Mouse (Mus musculus): ENCODE measurements around the gene Gimap8.

The Gimap8 gene

DNA sequence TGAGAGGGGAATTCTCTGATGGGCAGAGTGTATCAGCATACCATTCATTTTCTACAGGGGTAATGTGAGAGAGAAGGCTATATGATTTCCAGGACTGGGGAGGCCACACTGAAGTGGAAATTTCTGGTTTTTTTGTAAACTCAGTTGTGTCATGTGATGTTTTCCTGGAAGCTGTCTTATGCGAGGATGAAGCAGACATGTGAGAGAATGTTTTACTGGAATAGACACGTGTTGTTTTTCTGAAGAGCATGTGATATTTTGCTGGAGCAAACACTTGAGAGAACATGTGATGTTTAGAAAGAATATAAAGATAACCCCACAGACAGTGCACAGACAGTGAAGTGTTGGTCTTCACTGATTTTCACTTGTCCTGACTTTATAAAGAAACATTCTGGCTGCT lies 8.5 kb upstream of the Gimap8 start:
- DNase-seq = peak; percentile 72

DNA sequence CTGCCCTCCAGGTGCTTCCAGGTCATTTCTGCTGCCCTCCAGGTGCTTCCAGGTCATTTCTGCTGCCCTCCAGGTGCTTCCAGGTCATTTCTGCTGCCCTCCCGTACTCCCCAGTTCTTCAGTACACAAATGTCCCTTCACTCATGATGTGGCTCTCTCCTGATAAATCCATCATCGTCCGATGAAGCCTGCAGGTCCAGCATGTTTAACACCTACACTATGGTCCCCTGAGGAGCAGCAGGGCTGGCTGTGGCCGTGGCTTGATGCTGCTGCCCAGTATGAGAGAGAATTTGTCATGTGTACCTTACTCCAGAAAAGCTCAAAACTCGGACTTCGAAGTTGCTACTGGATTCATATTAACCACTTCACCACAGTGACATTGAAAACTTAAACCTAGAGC lies 5.6 kb upstream of the Gimap8 start:
- no peak for DNase-seq

DNA sequence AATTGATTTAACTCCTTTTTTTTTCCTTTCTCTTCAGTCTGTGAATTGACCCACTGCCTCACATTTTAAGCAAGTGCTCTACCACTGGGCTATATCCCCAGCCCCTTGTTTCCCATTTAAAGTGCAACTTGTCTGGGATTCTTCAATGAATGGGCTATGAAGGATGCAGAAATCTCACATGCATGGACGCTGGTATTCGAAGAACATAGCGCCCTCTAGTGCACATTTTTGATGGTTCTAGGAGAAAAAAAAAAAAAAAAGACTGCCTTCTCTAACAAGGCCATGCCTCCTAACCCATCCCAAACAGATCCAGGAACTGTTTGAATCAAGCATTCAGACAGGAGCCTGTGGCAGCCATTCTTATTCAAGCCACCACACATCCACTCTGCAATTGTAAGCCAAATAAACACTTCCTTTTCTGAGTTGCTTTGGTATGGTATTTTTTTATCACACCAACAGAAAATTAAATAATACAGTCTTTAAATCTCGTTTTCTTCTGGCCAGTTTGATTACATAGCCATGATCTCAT lies 4.2 kb upstream of the Gimap8 start:
- DNase-seq = peak; percentile 73

DNA sequence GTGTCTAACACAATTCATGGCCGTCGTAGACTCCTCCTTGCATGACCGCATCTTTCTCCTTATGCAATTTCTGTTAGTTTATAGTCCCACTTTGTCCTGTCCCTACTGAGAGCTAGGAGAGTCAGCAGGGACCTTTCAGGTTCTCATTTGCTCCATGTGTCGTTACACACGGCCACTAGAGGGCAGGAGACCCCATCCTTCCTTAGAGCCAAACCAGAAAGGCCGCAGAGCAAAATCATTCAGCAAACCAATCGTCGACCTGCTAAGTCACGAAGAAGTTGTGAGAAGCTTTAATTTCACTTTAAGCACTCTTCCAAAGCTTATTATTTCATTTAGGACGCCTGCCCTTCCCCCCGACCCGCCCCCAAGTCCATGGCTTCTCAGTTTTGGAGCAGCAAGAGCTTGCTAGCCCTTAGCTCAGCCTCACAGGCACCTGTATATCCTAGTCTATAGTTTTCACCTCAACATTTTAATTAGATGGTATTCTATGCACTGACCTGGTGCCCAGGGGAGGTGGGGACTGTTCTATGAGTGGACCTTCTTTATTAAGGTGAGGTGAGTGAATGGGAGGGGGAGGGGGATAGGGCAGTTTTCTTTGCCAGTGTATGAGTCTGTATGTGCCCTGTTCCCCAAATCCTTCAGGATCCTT lies 1.2 kb upstream of the Gimap8 start:
- peak; percentile 85 for DNase-seq

DNA sequence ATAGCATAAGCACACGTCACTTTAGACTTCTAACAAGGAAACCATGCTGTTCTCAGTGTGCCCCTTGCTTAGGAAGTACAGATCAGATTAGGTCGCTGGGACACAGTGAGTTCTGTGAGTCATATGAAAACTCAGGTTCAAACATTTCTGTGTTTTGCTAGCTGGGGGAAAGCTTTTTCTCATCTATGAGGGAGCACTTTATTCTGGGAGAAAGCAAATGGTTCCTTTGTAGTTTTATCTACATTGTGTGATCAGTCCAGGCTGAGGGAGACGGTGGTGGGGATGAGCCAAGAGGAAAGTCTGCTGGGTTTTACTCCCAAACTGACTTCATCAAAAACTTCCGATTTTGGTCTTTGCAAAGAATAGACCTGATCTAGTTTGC lies 734 bp upstream of the Gimap8 start:
- DNase-seq = no peak

DNA sequence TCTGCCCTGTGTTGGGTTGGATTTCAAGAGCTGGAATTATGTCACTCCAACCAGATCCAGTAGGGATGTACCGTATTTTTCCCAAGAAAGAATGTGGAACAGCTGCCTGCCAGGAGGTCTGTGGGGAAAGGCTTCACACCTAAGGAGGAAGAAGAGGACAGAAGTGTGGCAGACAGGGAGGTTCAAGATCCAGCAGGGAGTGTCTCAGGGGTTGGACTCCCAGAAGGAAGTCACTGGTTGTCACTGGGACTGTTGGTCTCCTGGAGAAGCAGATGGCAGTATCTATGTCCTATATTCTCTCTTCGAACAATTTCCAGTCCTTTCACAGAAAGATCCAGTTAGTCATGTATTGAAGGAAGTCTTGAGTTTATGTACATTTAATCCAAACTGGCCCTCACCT lies 577 bp downstream of the Gimap8 start:
- DNase-seq = no peak

DNA sequence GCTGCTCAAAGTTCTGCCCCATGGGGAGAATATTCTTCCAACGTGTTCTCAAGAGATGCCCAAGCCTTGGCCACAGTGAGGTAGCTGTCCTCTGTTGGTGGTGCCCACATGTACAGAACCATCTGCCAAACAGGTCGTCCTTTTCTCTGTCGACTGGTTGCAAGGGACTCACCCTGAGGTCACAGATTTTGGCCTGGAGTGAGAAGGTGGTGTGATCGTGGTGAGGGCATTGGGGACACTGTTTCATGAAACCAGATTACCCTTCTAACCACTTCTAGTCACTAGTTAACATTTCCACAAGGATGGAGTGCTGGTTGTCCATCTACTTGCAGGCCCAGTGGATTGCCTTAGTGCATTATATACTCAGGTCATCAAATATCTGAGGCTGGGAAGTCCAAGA lies 1.7 kb downstream of the Gimap8 start:
- DNase-seq = peak; percentile 75

DNA sequence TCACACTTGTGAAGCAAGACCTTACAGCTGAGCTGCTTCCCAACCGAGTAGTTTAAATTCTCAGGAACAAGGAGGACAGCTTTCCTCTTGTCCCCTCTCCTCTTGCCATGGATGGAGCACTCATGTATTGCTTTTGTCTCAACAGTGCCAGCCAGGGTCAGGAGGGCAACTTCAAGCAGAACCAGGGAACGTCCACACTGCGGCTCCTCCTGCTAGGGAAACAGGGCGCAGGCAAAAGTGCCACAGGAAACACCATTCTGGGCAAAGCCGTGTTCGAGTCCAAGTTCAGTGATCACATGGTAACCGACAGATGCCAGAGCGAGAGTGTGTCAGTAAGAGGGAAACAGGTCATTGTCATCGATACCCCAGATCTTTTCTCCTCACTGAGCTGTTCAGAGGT lies 3.0 kb downstream of the Gimap8 start:
- no peak for DNase-seq

DNA sequence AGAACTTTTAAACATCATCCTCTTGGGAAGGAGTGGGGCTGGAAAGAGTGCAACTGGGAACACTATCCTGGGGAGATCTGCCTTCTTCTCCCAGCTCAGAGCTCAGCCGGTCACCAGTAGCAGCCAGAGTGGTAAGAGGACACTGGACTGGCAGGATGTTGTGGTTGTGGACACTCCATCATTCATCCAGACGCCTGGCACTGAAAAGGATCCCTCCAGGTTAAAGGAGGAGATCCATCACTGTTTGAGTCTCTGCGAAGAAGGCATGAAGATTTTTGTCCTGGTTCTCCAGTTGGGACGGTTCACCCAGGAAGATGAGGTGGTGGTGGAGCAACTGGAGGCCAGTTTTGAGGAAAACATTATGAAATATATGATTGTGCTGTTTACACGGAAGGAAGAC lies 11.7 kb downstream of the Gimap8 start:
- no peak for DNase-seq

DNA sequence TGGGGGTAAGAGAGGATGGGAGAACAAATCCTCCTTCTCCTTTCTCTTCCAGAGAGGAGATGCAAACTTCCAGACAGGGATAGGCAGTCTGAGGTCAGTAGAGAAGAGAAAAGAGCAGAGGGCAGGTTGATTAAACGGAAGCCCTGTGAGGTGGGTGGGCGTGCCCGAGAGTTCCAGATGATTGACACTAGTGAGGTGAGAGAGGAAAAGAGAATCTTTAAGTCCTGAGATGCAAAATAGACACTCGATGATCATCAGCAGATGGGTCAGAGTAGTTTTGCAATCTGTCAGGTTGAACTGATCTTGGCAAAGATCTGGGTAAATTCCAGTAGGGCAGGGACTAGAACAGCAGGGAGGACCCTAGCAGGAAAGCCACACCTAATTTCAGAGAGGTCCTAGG lies 17.7 kb downstream of the Gimap8 start:
- DNase-seq = no peak

DNA sequence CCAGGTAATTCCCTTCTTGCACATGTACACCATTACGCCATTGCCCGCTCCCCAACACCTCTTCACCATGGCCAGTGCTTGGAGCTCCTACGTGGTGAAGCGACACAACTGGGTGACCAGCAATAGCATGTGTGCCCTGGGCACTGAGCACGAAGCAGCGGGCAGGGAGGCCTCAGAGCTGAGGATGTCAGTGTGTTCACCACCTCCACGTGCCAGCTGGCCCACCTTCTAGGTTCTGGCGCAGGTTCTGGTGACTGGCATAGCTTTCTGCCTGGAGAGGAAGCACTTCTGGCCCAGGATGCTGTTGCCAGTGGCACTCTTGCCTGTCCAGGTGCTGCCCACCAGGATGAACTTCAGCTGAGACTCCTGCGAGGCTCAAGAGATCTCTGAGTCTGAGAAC lies 18.4 kb downstream of the Gimap8 start:
- no peak for DNase-seq

DNA sequence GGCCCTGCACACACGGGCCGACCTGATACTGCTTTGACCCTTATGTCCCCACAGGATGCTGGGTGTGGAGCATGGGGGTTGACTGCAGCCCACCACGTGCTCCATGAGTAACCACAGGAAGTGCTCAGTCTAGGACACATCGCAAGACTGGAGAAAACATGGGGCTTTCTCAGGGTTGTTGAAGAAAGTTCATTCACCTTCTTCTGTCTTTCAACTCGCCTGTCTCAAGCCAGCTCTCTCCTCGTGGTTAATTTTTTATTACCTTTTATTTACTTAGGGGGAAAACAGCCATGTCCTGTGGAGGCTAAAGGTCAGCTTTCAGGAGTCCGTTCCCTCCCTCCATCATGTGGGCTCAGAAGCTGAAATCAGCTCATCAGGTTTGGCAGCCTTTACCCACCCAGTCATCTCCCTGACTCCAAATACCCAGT lies 19.1 kb downstream of the Gimap8 start:
- DNase-seq = peak; percentile 85

DNA sequence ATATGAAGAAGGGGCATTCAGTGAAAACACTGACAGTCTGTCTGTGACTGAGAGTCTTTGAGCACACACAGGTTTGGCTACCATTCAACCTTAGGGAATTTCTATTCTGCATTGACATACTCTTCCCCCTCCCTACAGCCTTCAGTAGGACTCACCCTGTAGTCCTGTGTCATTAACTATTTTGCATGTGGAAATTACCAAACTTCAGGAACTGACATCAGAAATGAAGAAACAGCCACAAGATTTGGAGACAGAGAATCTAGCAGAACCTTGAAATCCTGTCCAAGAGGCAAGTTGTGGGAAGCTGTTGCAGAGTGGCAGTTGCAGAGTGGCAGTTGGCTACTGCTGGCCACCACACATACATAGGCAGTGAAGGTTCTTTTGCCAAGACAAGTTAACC lies 21.0 kb downstream of the Gimap8 start:
- no peak for DNase-seq

DNA sequence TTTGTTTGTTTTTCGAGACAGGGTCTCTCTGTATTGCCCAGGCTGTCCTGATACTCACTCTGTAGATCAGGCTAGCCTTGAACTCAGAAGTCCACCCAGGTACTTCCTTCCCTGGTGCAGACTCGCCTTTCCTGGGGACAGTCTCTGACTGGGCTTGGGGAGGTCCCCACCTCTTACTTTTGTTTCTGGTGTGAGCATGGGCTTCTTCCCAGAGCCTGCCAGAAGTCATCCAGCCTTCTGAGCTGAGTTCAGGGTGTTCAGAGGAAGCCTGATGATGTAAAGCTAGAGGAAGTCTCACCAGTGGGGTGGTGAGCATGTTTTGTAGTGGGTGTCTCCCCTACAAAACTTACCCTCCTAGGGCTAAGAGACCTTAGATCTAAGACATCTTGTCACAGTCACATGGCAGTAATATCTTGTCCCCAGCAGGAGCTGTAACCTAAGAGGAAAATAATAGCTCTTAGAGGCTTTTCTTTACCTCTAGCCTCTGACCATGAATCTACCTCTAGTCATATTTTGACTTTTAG lies 22.5 kb downstream of the Gimap8 start:
- no peak for DNase-seq

DNA sequence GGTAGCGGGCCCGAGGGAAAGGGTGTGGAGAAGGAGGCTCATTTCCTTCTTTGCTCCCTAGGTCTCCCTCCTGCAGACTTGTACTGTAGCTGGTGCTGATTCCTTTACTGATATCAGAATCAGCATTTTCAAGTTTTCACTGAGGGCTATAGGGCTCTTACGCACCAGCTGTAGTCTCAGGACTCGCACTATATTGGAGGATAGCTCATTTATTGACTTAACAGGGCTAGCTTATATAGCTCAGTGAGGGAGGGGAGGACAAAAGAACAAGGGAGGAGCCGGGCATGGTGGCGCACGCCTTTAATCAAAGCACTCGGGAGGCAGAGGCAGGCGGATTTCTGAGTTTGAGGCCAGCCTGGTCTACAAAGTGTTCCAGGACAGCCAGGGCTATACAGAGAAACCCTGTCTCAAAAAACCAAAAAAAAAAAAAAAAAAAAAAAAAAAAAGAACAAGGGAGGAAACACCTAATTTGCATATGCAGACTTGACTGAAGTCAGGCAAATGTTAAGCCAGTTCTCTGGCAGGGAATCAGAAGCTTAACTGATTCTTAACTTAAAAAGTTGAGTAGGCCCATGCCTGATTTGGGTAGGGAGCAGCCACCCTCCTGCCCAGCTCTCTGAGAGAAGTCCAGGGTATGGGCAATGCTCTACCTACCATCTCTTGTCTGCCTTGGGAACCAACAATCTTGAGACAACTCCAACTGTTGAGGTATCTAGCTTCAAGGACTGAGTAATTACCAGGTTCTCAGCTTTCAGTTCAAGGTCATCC lies 27.4 kb downstream of the Gimap8 start:
- DNase-seq = peak; percentile 73

DNA sequence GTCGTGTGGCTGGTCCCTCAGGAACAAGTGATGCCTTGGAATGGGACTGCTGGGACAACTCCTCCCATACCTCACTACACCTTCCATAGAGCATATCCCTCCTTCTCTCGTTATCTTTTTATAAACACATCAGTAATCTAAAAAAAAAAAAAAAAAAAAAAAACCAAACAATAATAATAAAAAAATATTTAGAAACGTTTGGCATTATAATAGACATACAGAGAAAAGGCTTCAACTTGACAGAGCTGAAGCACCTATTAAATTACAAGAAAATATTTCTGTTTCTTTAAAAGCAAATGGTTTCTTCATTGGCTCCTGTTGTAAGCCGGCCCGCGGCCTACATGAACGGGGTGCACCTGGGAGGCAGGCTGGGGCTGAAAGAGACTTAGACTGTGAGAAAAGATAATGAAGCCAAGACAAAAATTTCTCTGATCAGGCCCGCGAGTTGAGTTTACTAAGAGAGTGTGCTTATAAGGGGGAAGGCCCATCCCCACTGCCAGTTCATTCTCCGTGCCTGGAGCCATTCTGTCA lies 28.4 kb downstream of the Gimap8 start:
- no peak for DNase-seq

DNA sequence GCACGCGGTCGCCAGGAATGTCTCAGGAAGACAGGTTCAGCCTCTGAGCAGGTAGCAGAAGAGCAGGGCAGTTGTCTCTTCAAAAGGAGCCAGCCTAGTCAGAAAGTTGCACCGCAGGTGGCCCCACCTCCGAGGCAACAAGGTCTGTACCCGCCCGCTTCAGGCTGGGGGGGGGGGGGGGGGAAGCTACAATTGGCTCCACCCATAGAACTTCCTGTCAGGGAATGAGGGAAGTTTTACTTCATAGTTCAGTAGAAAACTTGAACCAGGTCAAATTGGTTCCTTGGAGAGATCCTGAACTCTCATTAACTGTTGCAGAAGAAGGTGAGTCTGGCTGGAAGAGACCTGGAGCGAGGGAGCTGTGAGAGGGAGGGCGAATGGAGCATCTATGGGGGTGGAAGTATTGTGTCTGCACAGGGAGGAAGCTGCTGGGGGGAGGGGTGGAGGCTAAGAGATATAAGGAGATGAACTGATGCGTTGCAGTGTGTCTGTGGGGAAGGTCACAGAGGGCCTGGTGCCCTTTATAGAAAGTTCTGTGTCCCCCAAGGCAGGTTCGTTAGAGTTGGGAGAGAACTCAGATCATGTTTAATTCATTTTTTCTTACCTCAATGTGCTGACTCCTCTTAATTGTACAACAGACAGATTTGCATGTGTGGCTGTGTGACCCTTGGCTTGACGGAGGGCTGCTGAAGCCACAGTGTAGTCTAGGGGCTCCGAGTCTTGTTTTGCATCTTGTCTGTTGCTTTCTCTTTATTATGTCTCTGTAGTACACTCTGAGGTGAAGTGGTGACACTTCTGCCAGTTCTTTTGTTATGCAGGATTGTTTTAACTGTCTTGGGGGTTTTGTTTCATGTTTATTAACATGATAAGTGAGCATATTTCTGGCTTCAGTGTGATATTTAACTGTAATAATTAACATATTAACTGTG lies 29.2 kb downstream of the Gimap8 start, which contains the start of gene Gimap9:
Gene Gimap9, plus strand, starts transcription at position 199 of the 929 bp plus-strand sequence.
- peak; percentile 80 for DNase-seq

DNA sequence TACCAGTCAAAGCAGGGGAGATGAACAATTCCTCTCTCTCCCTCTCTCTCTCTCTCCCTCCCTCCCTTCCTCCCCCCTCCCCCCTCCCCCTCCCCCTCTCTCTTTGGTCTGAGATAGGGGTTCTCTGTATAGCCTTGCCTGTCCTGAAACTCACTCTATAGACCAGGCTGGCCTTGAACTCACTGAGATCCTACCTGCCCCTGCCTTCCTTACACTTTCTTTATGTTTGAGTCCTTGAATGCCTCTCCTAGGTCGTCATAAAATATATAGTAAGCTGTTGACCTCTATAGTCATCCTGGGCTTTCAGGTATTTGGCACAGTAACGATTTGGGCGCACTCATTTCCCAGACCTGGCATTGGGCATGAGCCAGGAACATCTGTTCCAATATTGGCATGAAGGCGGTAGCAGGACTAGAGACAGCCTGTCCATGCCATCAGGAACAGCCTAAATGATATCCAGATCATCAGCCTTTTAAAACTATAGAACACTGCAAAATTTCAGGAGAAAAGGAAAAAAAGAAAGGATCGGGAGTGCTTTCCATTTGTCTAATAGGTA lies 29.9 kb downstream of the Gimap8 start:
- DNase-seq = no peak

DNA sequence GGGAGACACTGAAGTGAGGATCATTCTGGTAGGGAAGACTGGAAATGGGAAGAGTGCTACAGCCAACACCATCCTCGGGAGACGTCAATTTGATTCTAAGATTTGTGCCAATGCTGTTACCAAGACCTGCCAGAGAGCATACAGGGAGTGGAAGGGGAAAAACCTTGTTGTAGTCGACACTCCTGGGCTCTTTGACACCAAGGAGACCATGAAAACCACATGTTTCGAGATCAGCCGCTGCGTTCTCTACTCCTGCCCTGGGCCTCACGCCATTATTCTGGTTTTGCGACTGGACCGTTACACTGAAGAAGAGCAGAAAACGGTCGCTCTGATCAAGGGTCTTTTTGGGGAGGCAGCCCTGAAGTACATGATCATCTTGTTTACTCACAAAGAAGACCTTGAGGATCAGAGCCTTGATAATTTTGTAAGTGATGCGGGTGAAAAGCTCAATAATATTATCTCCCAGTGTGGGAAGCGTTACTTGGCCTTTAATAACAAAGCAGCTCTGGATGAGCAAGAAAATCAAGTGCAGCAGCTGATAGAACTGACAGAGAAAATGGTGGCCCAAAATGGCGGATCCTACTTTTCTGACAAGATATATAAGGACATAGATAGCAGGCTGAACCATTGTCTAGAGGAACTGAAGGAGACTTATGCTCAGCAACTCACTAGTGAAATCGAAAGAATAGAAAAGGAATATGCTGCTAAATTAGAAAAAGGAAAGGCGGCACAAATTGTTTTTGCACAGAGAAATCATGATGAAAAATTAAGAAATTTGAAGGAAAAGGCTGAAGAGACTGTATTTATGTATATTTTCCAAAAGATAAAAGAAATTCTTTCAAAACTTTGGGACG lies 30.7 kb downstream of the Gimap8 start:
- no peak for DNase-seq

DNA sequence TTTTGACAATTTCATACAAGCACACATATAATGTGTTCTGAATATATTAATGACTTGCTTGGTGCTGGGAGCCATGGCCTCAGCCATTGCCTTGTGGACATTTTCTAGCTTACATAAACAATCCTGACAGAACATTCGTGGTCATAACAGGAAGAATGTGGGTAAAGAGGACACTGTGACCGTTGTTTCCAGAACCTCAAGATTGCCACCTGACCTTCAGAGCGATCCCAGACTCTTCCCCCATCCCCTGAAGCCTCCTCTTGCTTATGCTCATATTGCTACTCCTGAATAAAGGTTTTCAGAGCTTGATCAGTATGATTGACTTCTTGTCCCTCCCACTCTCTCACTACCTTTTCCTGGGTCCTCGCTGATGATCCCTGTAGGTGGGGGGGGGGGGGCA lies 31.4 kb downstream of the Gimap8 start:
- no peak for DNase-seq

DNA sequence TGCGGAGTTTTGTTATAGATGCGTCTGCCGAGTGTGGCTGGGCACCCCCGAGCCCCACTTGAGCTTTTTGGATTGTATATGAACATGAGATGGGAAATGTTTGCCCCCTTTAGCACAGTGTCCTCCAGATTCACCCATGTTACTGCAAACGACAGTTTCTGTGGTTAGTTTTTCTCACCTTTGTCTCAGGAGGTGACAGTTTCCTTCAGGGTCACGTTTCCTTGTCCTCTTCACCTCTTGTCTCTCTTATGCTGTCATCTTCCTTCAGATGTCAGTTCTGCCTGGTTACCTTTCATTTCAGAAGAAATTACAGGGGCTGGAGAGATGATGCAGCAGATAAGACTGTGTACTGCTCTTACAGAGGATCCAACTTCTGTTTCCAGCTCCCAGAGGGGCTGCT lies 32.7 kb downstream of the Gimap8 start:
- DNase-seq = no peak
